Mouse (Mus musculus) midbrain, embryonic 16.5 days (tissue): ENCODE results near the gene Abcb9. TPM values are rescaled to one million over a fixed set of nuclear protein-coding genes. Genes with fewer than 3 reads are reported as not detected.
A peak's percentile ranks its signal among the peaks of the same experiment; 100 is the strongest.

Experiments used
- ATAC-seq: fragments of 200-750 bp; cut with Nextera tagmentation; 2 replicates; pipeline ENCODE4 v1.8.0; 2017; ENCODE audit warnings: moderate TSS enrichment
- H3K27ac ChIP-seq: fragments of 300-500 bp; sonication (generic); 2 replicates; pipeline ENCODE4 v1.5.1; 2014; ENCODE audit warnings: mild to moderate bottlenecking, low read length, mixed read lengths
- H3K27me3 ChIP-seq: fragments of 300-500 bp; sonication (generic); 2 replicates; pipeline ENCODE4 v1.6.1; 2014; ENCODE audit warnings: low read depth, low read length, mixed read lengths; ENCODE audit not compliant: control insufficient read depth, insufficient read depth
- H3K36me3 ChIP-seq: fragments of 300-500 bp; sonication (generic); 2 replicates; pipeline ENCODE4 v1.6.1; 2014; ENCODE audit warnings: mild to moderate bottlenecking, low read length, moderate library complexity, mixed read lengths; ENCODE audit not compliant: control insufficient read depth, insufficient read depth
- H3K4me1 ChIP-seq: fragments of 300-500 bp; sonication (generic); 2 replicates; pipeline ENCODE4 v1.6.1; 2014; ENCODE audit warnings: mild to moderate bottlenecking, low read length, mixed read lengths; ENCODE audit not compliant: control insufficient read depth, insufficient read depth
- H3K4me2 ChIP-seq: fragments of 300-500 bp; sonication (generic); 2 replicates; pipeline ENCODE4 v1.6.1; 2014; ENCODE audit warnings: mild to moderate bottlenecking, low read length, mixed read lengths
- H3K4me3 ChIP-seq: fragments of 300-500 bp; sonication (generic); 2 replicates; pipeline ENCODE4 v1.5.1; 2014; ENCODE audit warnings: low read depth, mild to moderate bottlenecking, low read length, moderate library complexity, mixed read lengths
- H3K9ac ChIP-seq: fragments of 300-500 bp; sonication (generic); 2 replicates; pipeline ENCODE4 v1.6.1; 2014; ENCODE audit warnings: low read depth, low read length, mixed read lengths
- H3K9me3 ChIP-seq: fragments of 300-500 bp; sonication (generic); replicated peaks from 2 replicates; pipeline ENCODE4 v1.6.1; 2014; ENCODE audit warnings: mild to moderate bottlenecking, low read length, mixed read lengths; ENCODE audit not compliant: control insufficient read depth, poor library complexity, severe bottlenecking
- WGBS: fragments of 180-500 bp; shearing (Covaris S2); extraction: QIAGEN DNeasy Blood & Tissue Kit; methylation state at CpG from one replicate; pipeline ENCODE4 v1.1.7; 2014; 5-methylcytosine and 5-hydroxymethylcytosine counted together
- polyA plus RNA-seq: library from polyadenylated mRNA; unstranded; fragments of >200 nt; fragmentation: Nextera tagmentation; extraction: Ambion mirVana; gene quantifications from 2 replicates; pipeline ENCODE4 v1.2.1, GENCODE M21; 2015

The Abcb9 gene
- polyA plus RNA-seq, 1 experiment from 2014 or later, result 21.7 TPM

- no peak for ATAC-seq
- Histone ChIP-seq H3K9ac (no peak overlapping the region), H3K4me3 (no peak overlapping the region), H3K4me2 (no peak overlapping the region), H3K27me3 (no peaks in the 10 kb centered on the region), H3K27ac (peak overlapping the region; percentile 79), H3K4me1 (peaks cover 8% of the 10 kb centered on the region), H3K36me3 (no peaks in the 10 kb centered on the region), H3K9me3 (no peaks in the 10 kb centered on the region)
- WGBS, result 47% methylated on average over 5 of the region's 5 CpGs
Observed at GRCm38 (mm10) chr5:124043999-124044398, 51.6 kb downstream of the Abcb9 start.

- WGBS, result 15% methylated on average over 10 of the region's 10 CpGs
- peak; percentile 89 for ATAC-seq
- Histone ChIP-seq H3K9me3 (no peaks in the 10 kb centered on the region), H3K27ac (peak overlapping the region; percentile 79), H3K4me2 (no peak overlapping the region), H3K9ac (0 out of 2 replicates have a peak overlapping the region, but pooled peaks have one; percentile 6), H3K27me3 (no peaks in the 10 kb centered on the region), H3K36me3 (no peaks in the 10 kb centered on the region), H3K4me1 (peaks cover 8% of the 10 kb centered on the region), H3K4me3 (no peak overlapping the region)
Observed at GRCm38 (mm10) chr5:124043212-124043978, 52.2 kb downstream of the Abcb9 start.

- Histone ChIP-seq H3K9me3 (no peaks in the 10 kb centered on the region), H3K36me3 (no peaks in the 10 kb centered on the region), H3K9ac (no peak overlapping the region), H3K4me1 (peaks cover 10% of the 10 kb centered on the region), H3K4me3 (no peak overlapping the region), H3K4me2 (no peak overlapping the region), H3K27ac (no peak overlapping the region), H3K27me3 (no peaks in the 10 kb centered on the region)
- no peak for ATAC-seq
- 69% methylated on average over 9 of the region's 9 CpGs for WGBS
Observed at GRCm38 (mm10) chr5:124041097-124041496, 54.5 kb downstream of the Abcb9 start.

- H3K9me3 ChIP-seq, result no peaks in the 10 kb centered on the region
- 83% methylated on average over 6 of the region's 6 CpGs for WGBS
- H3K4me1 ChIP-seq, result peaks cover 4% of the 10 kb centered on the region; the same call in 1 of the 2 replicates
- H3K27me3 ChIP-seq, result no peaks in the 10 kb centered on the region
- no peak overlapping the region for H3K27ac ChIP-seq
- H3K4me3 ChIP-seq, result no peak overlapping the region
- H3K4me2 ChIP-seq, result no peak overlapping the region
- ATAC-seq, result no peak
- H3K9ac ChIP-seq, result no peak overlapping the region
- H3K36me3 ChIP-seq, result no peaks in the 10 kb centered on the region
Observed at GRCm38 (mm10) chr5:124039602-124040001, 56.0 kb downstream of the Abcb9 start.

GRCm38 (mm10) chr5:124036836-124037235 lies 58.8 kb downstream of the Abcb9 start:
- no peak for ATAC-seq
- no peaks in the 10 kb centered on the region for H3K9me3 ChIP-seq
- no peak overlapping the region for H3K27ac ChIP-seq
- no peak overlapping the region for H3K9ac ChIP-seq
- 23% methylated on average over 5 of the region's 5 CpGs for WGBS
- H3K36me3 ChIP-seq, result no peaks in the 10 kb centered on the region
- no peak overlapping the region for H3K4me2 ChIP-seq
- no peaks in the 10 kb centered on the region for H3K27me3 ChIP-seq
- H3K4me1 ChIP-seq, result 0 out of 2 replicates have a peak, but pooled peaks cover 2% of the 10 kb centered on the region
- H3K4me3 ChIP-seq, result no peak overlapping the region

GRCm38 (mm10) chr5:124036341-124036740 lies 59.3 kb downstream of the Abcb9 start:
- Histone ChIP-seq H3K27ac (no peak overlapping the region), H3K4me1 (0 out of 2 replicates have a peak, but pooled peaks cover 2% of the 10 kb centered on the region), H3K9me3 (no peaks in the 10 kb centered on the region), H3K4me2 (no peak overlapping the region), H3K9ac (no peak overlapping the region), H3K27me3 (no peaks in the 10 kb centered on the region), H3K4me3 (no peak overlapping the region), H3K36me3 (no peaks in the 10 kb centered on the region)
- WGBS, result 24% methylated on average over 6 of the region's 6 CpGs
- ATAC-seq, result no peak

- Histone ChIP-seq H3K4me3 (no peak overlapping the region), H3K36me3 (no peaks in the 10 kb centered on the region), H3K9me3 (no peaks in the 10 kb centered on the region), H3K4me1 (0 out of 2 replicates have a peak, but pooled peaks cover 2% of the 10 kb centered on the region), H3K9ac (no peak overlapping the region), H3K27me3 (no peaks in the 10 kb centered on the region), H3K27ac (no peak overlapping the region), H3K4me2 (no peak overlapping the region)
- WGBS, result 75% methylated on average over 8 of the region's 8 CpGs
- no peak for ATAC-seq
Observed at GRCm38 (mm10) chr5:124035806-124036205, 59.8 kb downstream of the Abcb9 start.

GRCm38 (mm10) chr5:124035406-124035805 lies 60.2 kb downstream of the Abcb9 start:
- WGBS, result 95% methylated on average over 9 of the region's 9 CpGs
- Histone ChIP-seq H3K4me1 (peaks cover 2% of the 10 kb centered on the region; the same call in 1 of the 2 replicates), H3K4me3 (no peak overlapping the region), H3K27ac (no peak overlapping the region), H3K36me3 (no peaks in the 10 kb centered on the region), H3K9ac (no peak overlapping the region), H3K9me3 (no peaks in the 10 kb centered on the region), H3K4me2 (no peak overlapping the region), H3K27me3 (no peaks in the 10 kb centered on the region)
- ATAC-seq, result no peak

GRCm38 (mm10) chr5:124034471-124034870 lies 61.1 kb downstream of the Abcb9 start:
- Histone ChIP-seq H3K4me3 (no peak overlapping the region), H3K27me3 (no peaks in the 10 kb centered on the region), H3K4me2 (no peak overlapping the region), H3K9me3 (no peaks in the 10 kb centered on the region), H3K4me1 (peaks cover 12% of the 10 kb centered on the region), H3K27ac (no peak overlapping the region), H3K36me3 (no peaks in the 10 kb centered on the region), H3K9ac (no peak overlapping the region)
- 84% methylated on average over 11 of the region's 11 CpGs for WGBS
- ATAC-seq, result no peak
